Mouse (Mus musculus) ES-Bruce4 (cell line): ENCODE data around the gene B3gat1. TPM values are rescaled to one million over a fixed set of nuclear protein-coding genes. Genes with fewer than 3 reads are reported as not detected.

ENCODE experiments used
- H3K27ac ChIP-seq: 2 replicates; pipeline ENCODE4 v1.5.1; 2012; ENCODE audit warnings: low read length, inconsistent platforms; ENCODE audit not compliant: insufficient read depth
- H3K27me3 ChIP-seq: 2 replicates; pipeline ENCODE4 v1.6.1; 2012; ENCODE audit warnings: mild to moderate bottlenecking, low read length, inconsistent platforms; ENCODE audit not compliant: control insufficient read depth, poor library complexity, insufficient read depth, severe bottlenecking
- H3K36me3 ChIP-seq: 2 replicates; pipeline ENCODE4 v1.6.1; 2012; ENCODE audit warnings: inconsistent platforms, mild to moderate bottlenecking, low read length, moderate library complexity; ENCODE audit not compliant: control insufficient read depth, poor library complexity, insufficient read depth, severe bottlenecking
- H3K4me1 ChIP-seq: one replicate; pipeline ENCODE4 v1.8.1; 2011; ENCODE audit warnings: low read length; ENCODE audit not compliant: control insufficient read depth, insufficient read depth
- H3K4me3 ChIP-seq: 2 replicates; pipeline ENCODE4 v1.5.1; 2011; ENCODE audit warnings: low read depth, mild to moderate bottlenecking, low read length
- H3K9ac ChIP-seq: 2 replicates; pipeline ENCODE4 v1.6.1; 2012; ENCODE audit warnings: low read depth, mild to moderate bottlenecking, inconsistent platforms; ENCODE audit not compliant: poor library complexity, severe bottlenecking
- H3K9me3 ChIP-seq: replicated peaks from 2 replicates; pipeline ENCODE4 v1.6.1; 2012; ENCODE audit warnings: mild to moderate bottlenecking, low read length, inconsistent platforms; ENCODE audit not compliant: control insufficient read depth, poor library complexity, insufficient read depth, severe bottlenecking
- CTCF ChIP-seq: IDR thresholded peaks from one replicate; pipeline ENCODE4 v1.8.1; 2011; ENCODE audit warnings: low read depth, low read length
- EP300 ChIP-seq: IDR thresholded peaks from 2 replicates; pipeline ENCODE4 v1.6.1; 2011; ENCODE audit warnings: low read depth, low read length; ENCODE audit not compliant: insufficient read depth
- POLR2A ChIP-seq: IDR thresholded peaks from one replicate; pipeline ENCODE4 v1.8.1; 2011; ENCODE audit warnings: low read length; ENCODE audit not compliant: insufficient read depth
- polyA plus RNA-seq: library from polyadenylated mRNA; stranded (reverse); fragments of >200 nt; gene quantifications from 2 replicates; pipeline ENCODE4 v1.2.4, GENCODE M21; 2011; ENCODE audit warnings: low read depth; ENCODE audit not compliant: missing spikeins, insufficient read depth, insufficient read length

B3gat1 gene
- polyA plus RNA-seq, 1 experiment: not detected

- no peaks in the 10 kb centered on the region for H3K27me3 ChIP-seq
- no peak overlapping the region for H3K27ac ChIP-seq
- no peak overlapping the region for H3K4me3 ChIP-seq
- TF ChIP-seq CTCF (no peak), EP300 (no peak), POLR2A (no peak)
- no peak overlapping the region for H3K9ac ChIP-seq
- no peaks in the 10 kb centered on the region for H3K36me3 ChIP-seq
- H3K9me3 ChIP-seq: no peaks in the 10 kb centered on the region
- H3K4me1 ChIP-seq: peaks cover 4% of the 10 kb centered on the region
These were observed 70.8 kb downstream of the B3gat1 start for GRCm38 (mm10) chr9:26804321-26804720.

- Histone ChIP-seq H3K4me3 (peak within 1 kb of the TSS; percentile 86), H3K4me1 (peaks cover 4% of the 10 kb centered on the region), H3K27me3 (no peaks in the 10 kb centered on the region), H3K9me3 (no peaks in the 10 kb centered on the region), H3K9ac (peak within 1 kb of the TSS; percentile 50; the same call in 1 of the 2 replicates), H3K36me3 (no peaks in the 10 kb centered on the region), H3K27ac (peak within 1 kb of the TSS; percentile 71)
- TF ChIP-seq POLR2A (no peak), CTCF (no peak), EP300 (no peak)
These were observed 72.6 kb downstream of the B3gat1 start, which contains the start of gene Glb1l2 for GRCm38 (mm10) chr9:26805935-26806666. Glb1l2 (minus strand) TSS chr9:26806468.

DNA sequence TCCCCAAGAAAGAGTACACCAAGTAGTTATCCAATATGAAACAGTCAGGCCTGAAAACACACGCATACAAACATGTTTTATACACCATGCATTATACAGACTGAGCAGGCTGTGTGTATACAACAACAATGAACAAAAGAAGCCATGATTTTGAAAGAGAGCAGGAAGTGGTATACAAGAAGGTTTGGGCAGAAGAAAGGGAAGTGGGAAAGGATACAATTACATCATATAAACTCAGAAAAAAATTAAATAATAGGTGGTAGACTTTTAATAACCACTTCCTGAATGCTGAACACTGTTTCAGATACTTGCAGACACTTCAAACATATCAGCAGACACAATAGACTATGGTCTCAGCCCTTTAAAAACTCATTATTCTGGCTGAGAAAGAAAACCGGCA is 75.2 kb downstream of the B3gat1 start:
- TF ChIP-seq POLR2A (no peak), EP300 (no peak), CTCF (no peak)
- H3K27ac ChIP-seq: no peak overlapping the region
- H3K4me1 ChIP-seq: peaks cover 4% of the 10 kb centered on the region
- H3K4me3 ChIP-seq: no peak overlapping the region
- H3K9ac ChIP-seq: no peak overlapping the region
- no peaks in the 10 kb centered on the region for H3K27me3 ChIP-seq
- H3K36me3 ChIP-seq: no peaks in the 10 kb centered on the region
- H3K9me3 ChIP-seq: no peaks in the 10 kb centered on the region

Other genes with a start within 250 kb of the B3gat1 start
- 4.5 and 5.0 TPM in 2 replicates for gene Glb1l2, start 72.7 kb downstream of the B3gat1 start, polyA plus RNA-seq
- not detected in 2 replicates for gene Glb1l3, start 127.2 kb downstream of the B3gat1 start, polyA plus RNA-seq
- gene Gm1110, start 189.4 kb downstream of the B3gat1 start, polyA plus RNA-seq: not detected in 2 replicates